Mouse (Mus musculus): ENCODE measurements at regions not wholly inside any gene's neighbourhood (a gene's known extent, or its start where the extent isn't known, plus 50 kb on each side); places are given as distances from the start of the nearest gene placed in this dataset.
"Not testable (repeated sequence)": the region's sequence is repeated elsewhere in the genome, so short reads cannot be mapped to it uniquely, and the experiment has no call there.

GRCm38 (mm10) chr4:7422787-7423186 is 816.1 kb downstream of the Car8 start:
- no peak for DNase-seq

DNA sequence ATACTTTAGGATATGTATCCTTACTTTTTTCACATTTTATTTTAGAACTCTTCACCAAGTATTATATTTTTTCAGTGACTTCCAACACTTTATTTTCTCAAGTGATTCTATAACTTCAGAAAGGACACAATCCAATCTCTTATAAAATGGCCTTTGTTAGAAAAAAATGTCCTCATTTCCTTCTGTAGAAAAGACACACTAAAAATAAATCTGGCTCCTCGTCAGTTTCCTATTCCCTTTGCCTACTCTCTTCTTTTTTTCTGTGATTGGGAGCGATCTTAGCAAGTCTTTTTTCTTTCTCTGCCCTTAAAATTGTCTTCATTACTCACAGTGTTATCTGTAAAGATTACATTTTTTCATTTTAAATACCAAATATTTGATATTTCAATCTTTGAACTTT is 824.5 kb downstream of the Car8 start:
- no peak for DNase-seq

DNA sequence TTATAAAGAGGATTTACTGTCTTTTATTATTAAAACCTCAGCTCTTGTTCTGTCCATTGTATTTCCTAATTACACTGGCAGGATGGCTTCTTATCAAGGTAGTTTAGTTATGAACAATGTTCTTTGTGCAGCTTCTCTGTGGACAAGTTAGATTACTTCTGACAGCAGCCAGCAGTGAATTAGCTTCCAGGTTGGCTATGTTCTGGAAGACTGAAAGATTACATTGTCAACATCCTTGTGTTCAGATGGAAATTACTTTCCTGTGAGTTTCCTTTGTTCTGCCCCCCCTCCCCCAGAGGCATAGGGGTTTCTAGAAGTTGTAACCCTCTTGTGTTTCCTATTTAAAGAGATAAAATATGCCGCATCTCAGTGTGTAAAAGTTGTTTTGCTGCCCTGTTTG is 846.1 kb downstream of the Car8 start:
- no peak for DNase-seq

GRCm38 (mm10) chr4:7391596-7391995 is 847.2 kb downstream of the Car8 start:
- DNase-seq: peak in 1 of 2 experiments; percentile 39

GRCm38 (mm10) chr4:7385069-7385468 is 853.8 kb downstream of the Car8 start:
- DNase-seq: no peak

DNA sequence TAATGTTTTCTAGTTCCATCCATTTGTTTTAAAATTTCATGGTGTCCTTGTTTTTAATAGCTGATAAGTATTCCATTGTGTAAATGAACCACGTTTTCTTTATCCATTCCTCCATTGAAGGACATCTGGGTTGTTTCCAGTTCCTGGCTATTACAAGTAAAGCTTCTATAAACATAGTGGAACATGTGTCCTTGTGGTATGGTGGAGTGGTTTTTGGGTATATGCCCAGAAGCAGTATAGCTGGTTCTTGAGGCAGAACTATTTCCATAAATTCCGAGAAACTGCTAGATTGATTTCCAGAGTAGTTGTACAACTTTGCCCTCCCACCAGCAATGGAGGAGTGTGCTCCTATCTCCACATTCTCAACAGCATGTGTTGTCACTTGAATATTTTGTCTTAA is 858.8 kb downstream of the Car8 start:
- DNase-seq: no peak

DNA sequence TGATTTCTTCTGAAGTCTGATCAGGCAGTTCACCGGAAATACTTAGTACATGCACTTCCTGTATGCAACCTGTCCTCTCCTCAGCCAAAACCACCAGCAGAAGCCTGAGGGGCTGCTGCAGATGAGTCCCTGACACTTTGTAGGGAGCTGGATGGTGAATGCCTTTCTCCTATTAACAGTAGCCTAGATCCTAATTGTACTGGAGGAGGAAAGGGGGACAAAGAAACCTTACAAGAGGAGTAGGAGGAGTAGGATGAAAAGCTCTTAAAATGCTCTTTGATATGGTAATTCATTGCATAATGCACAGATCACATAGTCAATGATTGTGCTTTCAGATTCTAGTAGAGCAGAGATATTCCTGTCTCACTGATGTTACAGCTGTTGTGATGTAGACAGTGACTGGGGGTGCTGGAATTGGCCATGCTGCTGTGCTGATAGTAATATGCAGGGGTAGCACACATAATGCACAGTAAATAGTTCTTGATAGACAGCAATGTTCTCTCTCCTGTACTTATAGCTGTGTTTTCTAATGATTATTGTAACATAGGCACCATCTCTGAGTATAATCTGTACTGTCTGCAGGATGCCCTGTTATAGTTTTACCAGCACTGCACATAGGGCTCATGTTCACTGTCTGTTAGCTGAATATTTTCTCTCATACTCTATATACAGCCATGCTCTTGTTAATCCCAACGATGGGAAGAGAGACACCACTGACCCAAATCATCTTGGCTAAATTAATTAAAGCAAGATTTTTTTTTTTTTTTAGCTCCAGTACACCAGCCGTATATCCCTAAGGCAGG is 874.4 kb downstream of the Car8 start:
- DNase-seq: no peak

DNA sequence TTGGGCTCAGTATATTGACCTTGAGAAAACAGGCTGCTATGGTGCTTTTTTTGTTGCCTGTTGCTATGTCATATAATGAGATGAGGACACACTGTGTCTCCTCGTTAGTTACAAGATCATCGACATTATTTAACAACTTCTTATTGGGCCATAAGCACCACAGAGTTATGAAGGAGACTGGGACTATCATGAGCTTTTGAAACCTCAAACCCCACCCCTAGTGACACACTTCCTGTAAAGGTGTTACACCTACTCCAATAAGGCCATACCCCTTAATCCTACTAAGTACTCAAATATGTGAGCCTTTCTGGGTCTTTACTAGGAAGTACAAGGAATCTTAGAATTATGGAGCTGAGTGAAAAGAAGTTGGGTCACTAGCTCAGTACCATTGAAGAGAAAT is 875.3 kb downstream of the Car8 start:
- DNase-seq: no peak

- DNase-seq: no peak
Measured at GRCm38 (mm10) chr4:7356202-7356601, 882.6 kb downstream of the Car8 start.

DNA sequence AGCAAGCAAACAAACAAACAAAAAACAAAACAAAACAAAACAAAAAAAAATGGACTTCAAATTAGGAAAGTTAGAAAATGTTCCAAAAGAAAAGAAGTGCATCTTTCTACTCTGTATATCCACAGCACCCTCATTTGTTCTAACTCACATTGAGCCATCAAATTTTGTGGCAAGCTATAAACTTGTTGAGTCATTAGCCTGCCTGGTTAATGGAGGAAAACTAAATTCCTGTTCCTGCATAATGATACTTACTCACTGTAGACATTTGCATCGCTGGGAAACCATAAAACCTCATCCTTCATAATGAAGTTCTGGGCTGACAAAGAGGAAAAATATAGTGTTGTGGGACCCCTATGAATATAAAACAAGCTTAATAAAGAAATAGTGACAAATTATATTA is 891.5 kb downstream of the Car8 start:
- DNase-seq: no peak

DNA sequence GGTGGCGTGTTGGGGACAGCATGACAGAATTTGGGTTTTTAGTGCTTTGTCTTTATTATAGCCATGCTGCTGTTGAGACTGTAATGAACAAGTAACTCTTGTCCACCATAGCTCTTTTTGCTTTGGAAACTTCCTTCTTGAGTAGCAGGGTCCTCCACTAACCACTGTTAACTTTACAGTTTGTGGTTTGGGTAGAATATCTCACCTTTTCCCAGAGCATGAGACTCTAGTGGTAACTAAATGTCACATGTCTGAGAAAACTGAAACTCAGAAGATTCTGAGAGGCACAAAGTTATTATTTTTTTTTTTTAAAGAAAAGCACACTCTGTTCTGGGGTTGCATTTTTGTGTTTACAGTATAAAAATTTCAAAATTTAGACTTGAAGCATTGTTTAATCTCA is 897.7 kb downstream of the Car8 start:
- no peak for DNase-seq

- DNase-seq: no peak
Measured at GRCm38 (mm10) chr4:7314261-7314660, 924.6 kb downstream of the Car8 start.

DNA sequence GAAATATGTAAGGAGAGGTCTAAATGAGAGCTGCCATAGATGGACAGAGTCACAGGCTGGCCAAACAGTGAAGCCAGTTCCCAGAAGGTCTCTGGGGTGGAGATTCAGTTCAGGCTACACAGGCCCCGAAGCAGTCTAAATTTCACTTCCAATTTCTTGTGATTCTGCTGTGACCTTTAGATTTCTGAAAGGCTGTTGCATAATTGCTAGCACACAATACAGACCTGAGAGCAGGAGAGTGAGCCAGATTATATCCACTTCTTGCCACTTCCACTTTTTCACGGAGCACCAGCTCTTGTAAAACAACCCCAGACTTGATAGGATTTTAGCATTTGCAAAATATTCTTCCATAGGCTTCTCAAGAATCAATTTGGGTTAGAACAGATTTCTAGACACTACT is 925.6 kb downstream of the Car8 start:
- no peak for DNase-seq

- DNase-seq: no peak
Measured at GRCm38 (mm10) chr4:7312160-7312559, 926.7 kb downstream of the Car8 start.

DNA sequence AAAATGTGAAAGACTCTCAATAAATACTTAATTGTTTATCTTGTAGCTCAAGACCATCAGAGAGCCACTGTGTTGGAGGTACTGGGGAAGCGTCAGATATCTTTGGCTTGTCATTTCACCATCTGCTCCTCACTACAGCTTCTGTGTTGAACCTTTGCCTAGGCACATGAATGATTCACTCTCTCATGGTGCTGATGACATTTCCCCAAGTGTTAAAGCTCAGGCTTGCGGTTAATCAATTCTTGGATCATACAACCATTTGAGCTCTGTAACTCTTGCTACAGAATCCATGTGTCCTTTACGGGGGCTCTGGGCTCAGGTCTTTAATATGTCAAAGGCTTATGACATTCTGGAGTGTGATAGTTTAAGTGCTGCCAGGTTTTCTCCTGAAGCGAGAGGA is 969.8 kb downstream of the Car8 start:
- DNase-seq: no peak

GRCm38 (mm10) chr4:7256486-7256885 is 982.4 kb downstream of the Car8 start:
- no peak for DNase-seq

GRCm38 (mm10) chr4:7253616-7254015 is 985.2 kb downstream of the Car8 start:
- DNase-seq: no peak

- DNase-seq: no peak
Measured at GRCm38 (mm10) chr4:7251641-7252040, 987.2 kb downstream of the Car8 start.

DNA sequence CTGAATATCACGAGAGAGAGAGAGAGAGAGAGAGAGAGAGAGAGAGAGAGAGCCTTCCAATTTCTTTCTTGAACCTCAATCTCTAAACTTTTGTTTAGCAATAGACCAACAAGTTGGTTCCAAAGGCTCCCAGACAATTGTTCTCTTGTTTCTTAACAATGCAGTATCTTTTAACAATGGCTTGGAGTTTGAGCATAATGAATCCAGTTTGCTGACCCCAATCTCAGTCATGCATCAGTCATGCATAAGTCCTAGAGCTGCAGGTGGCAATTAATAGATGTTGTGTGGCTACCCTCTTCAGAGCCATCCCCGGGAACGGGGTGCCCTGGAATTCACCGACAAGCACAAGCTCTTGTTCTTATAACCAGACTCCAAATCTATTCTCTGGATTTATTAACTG is 991.0 kb downstream of the Car8 start:
- no peak for DNase-seq

GRCm38 (mm10) chr4:7247244-7247643 is 991.6 kb downstream of the Car8 start:
- DNase-seq: no peak

DNA sequence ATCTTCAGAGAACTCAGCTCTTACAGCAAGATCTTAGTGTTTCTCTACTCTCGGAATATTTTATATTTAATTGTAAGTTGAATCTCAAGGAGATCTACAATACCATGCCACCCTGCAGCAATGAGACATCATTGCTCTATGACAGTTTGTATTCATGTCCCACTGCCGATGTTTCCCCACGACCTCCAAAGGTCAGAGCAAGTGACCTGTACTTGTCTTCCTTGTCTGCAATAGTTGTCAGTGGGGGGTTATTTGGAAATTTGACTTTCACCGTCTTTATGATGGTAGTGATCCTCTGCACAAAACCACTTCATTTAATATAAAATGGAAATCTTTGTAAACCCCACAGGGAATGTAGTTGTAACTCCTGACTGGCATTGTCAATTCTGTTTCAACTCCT is 992.0 kb downstream of the Car8 start:
- no peak for DNase-seq

DNA sequence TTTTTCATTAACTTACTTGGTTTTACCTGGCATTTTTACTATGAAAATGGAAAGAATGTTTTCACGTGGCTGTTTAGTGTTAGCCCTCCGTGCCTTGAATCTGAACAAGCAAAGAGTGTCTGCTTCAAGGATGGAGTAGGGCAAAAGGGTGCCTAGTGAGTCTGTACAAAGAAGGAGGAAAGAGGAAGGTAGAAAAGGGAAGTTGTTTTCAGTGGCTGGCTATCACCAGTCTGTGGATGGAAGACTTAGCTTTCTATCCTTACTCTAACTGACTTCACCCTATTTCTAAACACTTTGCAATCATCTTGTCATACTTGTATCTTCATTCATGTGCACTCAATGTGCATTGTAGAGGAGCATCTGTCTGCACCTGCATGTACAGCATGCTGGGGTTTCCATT is 993.2 kb downstream of the Car8 start:
- no peak for DNase-seq

GRCm38 (mm10) chr4:7237848-7238247 is 1001.0 kb downstream of the Car8 start:
- DNase-seq: no peak

DNA sequence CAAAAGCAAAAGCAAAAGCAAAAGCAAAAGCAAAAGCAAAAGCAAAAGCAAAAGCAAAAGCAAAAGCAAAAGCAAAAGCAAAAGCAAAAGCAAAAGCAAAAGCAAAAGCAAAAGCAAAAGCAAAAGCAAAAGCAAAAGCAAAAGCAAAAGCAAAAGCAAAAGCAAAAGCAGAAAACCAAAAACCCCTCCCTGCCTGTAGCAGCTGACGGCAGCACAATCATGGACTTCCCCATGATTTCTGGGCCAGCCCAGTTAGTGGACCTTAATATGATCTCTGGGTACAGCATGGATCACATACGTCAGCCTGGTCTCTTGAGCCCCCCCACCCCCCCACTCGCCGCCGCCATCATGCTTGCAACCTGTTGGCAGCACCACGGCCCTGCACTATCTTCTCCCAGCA is 1004.3 kb downstream of the Car8 start:
- DNase-seq: not testable (repeated sequence)

- no peak for DNase-seq
Measured at GRCm38 (mm10) chr4:7228980-7229379, 1009.9 kb downstream of the Car8 start.

Data from adrenal gland, postnatal 36 days (tissue).